Mouse (Mus musculus): ENCODE results near the gene Cep19. TPM values are rescaled to one million over a fixed set of nuclear protein-coding genes. Genes with fewer than 3 reads are reported as not detected.
"Not testable (repeated sequence)": the region's sequence is repeated elsewhere in the genome, so short reads cannot be mapped to it uniquely, and the experiment has no call there.

The Cep19 gene
- 25.9 and 32.5 TPM in 2 replicates for polyA plus RNA-seq (2015; fragmentation: Nextera tagmentation; extraction: Ambion mirVana)

- 0% methylated on average over 34 of the region's 34 CpGs for WGBS
- Histone ChIP-seq H3K4me3 (peak within 1 kb of the TSS; percentile 96), H3K9me3 (no peaks in the 10 kb centered on the region), H3K4me2 (peak within 1 kb of the TSS; percentile 71), H3K9ac (peak within 1 kb of the TSS; percentile 91), H3K4me1 (peaks cover 18% of the 10 kb centered on the region), H3K27me3 (no peaks in the 10 kb centered on the region), H3K36me3 (peaks cover 37% of the 10 kb centered on the region), H3K27ac (peak within 1 kb of the TSS; percentile 86)
- peak; percentile 90 for ATAC-seq (ENCODE audit: insufficient number of reproducible peaks, insufficient read depth, low FRiP score, low TSS enrichment, low read depth)
These were observed at the start of gene Cep19, which contains the start of gene Pigx for GRCm38 (mm10) chr16:32099638-32100150. Gene Cep19, plus strand, starts transcription at chr16:32099800. Gene Pigx, minus strand, starts transcription at chr16:32099740.

GRCm38 (mm10) chr16:32058817-32059216, 40.8 kb upstream of the Cep19 start:
- Histone ChIP-seq H3K9ac (no peak overlapping the region), H3K4me3 (no peak overlapping the region), H3K36me3 (no peaks in the 10 kb centered on the region), H3K27ac (no peak overlapping the region), H3K9me3 (no peaks in the 10 kb centered on the region), H3K4me1 (no peaks in the 10 kb centered on the region), H3K4me2 (no peak overlapping the region), H3K27me3 (no peaks in the 10 kb centered on the region)
- no peak for ATAC-seq (ENCODE audit: insufficient number of reproducible peaks, insufficient read depth, low FRiP score, low TSS enrichment, low read depth)
- WGBS, result 85% methylated on average over 5 of the region's 5 CpGs

GRCm38 (mm10) chr16:32059840-32060523, 39.6 kb upstream of the Cep19 start:
- Histone ChIP-seq H3K4me2 (no peak overlapping the region), H3K9ac (no peak overlapping the region), H3K36me3 (no peaks in the 10 kb centered on the region), H3K4me1 (no peaks in the 10 kb centered on the region), H3K4me3 (no peak overlapping the region), H3K27me3 (no peaks in the 10 kb centered on the region), H3K27ac (no peak overlapping the region), H3K9me3 (no peaks in the 10 kb centered on the region)
- 73% methylated on average over 6 of the region's 6 CpGs for WGBS
- no peak for ATAC-seq (ENCODE audit: insufficient number of reproducible peaks, insufficient read depth, low FRiP score, low TSS enrichment, low read depth)

DNA sequence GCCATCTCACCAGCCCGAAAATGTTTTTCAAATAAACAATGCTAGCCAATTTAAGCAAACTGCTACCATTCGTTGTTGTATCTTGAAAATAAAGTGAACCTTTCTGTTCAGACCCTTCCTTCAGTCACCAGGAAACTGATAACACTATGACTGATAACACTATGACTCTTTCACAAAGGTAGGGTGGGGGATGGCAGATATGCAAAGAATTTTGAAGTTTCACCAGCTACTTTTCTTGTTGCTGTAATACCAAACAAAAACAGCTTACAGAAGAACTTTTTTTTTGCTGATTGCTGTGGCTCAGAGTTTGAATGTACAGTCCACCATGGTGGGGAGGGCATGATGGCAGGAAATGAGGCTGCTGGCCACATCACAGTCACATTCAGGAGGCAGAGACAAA, 37.4 kb upstream of the Cep19 start:
- no peaks in the 10 kb centered on the region for H3K9me3 ChIP-seq
- ATAC-seq (ENCODE audit: insufficient number of reproducible peaks, insufficient read depth, low FRiP score, low TSS enrichment, low read depth), result no peak
- H3K27ac ChIP-seq, result no peak overlapping the region
- no peak overlapping the region for H3K9ac ChIP-seq
- H3K27me3 ChIP-seq, result no peaks in the 10 kb centered on the region
- WGBS, result 89% methylated on average over 2 of the region's 2 CpGs
- no peak overlapping the region for H3K4me2 ChIP-seq
- H3K36me3 ChIP-seq, result no peaks in the 10 kb centered on the region
- no peaks in the 10 kb centered on the region for H3K4me1 ChIP-seq
- no peak overlapping the region for H3K4me3 ChIP-seq

- no peaks in the 10 kb centered on the region for H3K4me1 ChIP-seq
- no peaks in the 10 kb centered on the region for H3K36me3 ChIP-seq
- no peak overlapping the region for H3K9ac ChIP-seq
- H3K4me2 ChIP-seq, result no peak overlapping the region
- no peak overlapping the region for H3K27ac ChIP-seq
- WGBS, result 86% methylated on average over 7 of the region's 7 CpGs
- no peaks in the 10 kb centered on the region for H3K9me3 ChIP-seq
- no peak for ATAC-seq (ENCODE audit: insufficient number of reproducible peaks, insufficient read depth, low FRiP score, low TSS enrichment, low read depth)
- no peak overlapping the region for H3K4me3 ChIP-seq
- no peaks in the 10 kb centered on the region for H3K27me3 ChIP-seq
These were observed 35.7 kb upstream of the Cep19 start for GRCm38 (mm10) chr16:32063900-32064299.

GRCm38 (mm10) chr16:32066899-32067298, 32.7 kb upstream of the Cep19 start:
- no peak overlapping the region for H3K4me2 ChIP-seq
- no peaks in the 10 kb centered on the region for H3K36me3 ChIP-seq
- H3K9ac ChIP-seq, result no peak overlapping the region
- WGBS, result 81% methylated on average over 1 of the region's 1 CpGs
- ATAC-seq (ENCODE audit: insufficient number of reproducible peaks, insufficient read depth, low FRiP score, low TSS enrichment, low read depth), result peak; percentile 32; the same call in 1 of the 2 replicates
- no peaks in the 10 kb centered on the region for H3K4me1 ChIP-seq
- H3K9me3 ChIP-seq, result no peaks in the 10 kb centered on the region
- no peak overlapping the region for H3K4me3 ChIP-seq
- no peak overlapping the region for H3K27ac ChIP-seq
- H3K27me3 ChIP-seq, result no peaks in the 10 kb centered on the region

- ATAC-seq (ENCODE audit: insufficient number of reproducible peaks, insufficient read depth, low FRiP score, low TSS enrichment, low read depth), result no peak
- H3K9me3 ChIP-seq, result no peaks in the 10 kb centered on the region
- H3K4me2 ChIP-seq, result no peak overlapping the region
- WGBS, result 85% methylated on average over 12 of the region's 12 CpGs
- H3K4me1 ChIP-seq, result no peaks in the 10 kb centered on the region
- no peaks in the 10 kb centered on the region for H3K27me3 ChIP-seq
- no peaks in the 10 kb centered on the region for H3K36me3 ChIP-seq
- H3K27ac ChIP-seq, result no peak overlapping the region
- H3K4me3 ChIP-seq, result no peak overlapping the region
- no peak overlapping the region for H3K9ac ChIP-seq
These were observed 31.0 kb upstream of the Cep19 start for GRCm38 (mm10) chr16:32068389-32069300.

- H3K9me3 ChIP-seq; H3K27ac ChIP-seq; H3K9ac ChIP-seq; H3K36me3 ChIP-seq; H3K4me1 ChIP-seq; ATAC-seq (ENCODE audit: insufficient number of reproducible peaks, insufficient read depth, low FRiP score, low TSS enrichment, low read depth); H3K4me3 ChIP-seq; H3K27me3 ChIP-seq; H3K4me2 ChIP-seq: not testable (repeated sequence)
- 69% methylated on average over 4 of the region's 4 CpGs for WGBS
These were observed 29.5 kb upstream of the Cep19 start for GRCm38 (mm10) chr16:32070070-32070469.

- Histone ChIP-seq H3K4me1 (peaks cover 16% of the 10 kb centered on the region), H3K27ac (no peak overlapping the region), H3K4me3 (no peak overlapping the region), H3K9me3 (no peaks in the 10 kb centered on the region), H3K9ac (no peak overlapping the region), H3K36me3 (no peaks in the 10 kb centered on the region), H3K27me3 (no peaks in the 10 kb centered on the region), H3K4me2 (peak overlapping the region; percentile 73; the same call in 1 of the 2 replicates)
- WGBS, result 46% methylated on average over 1 of the region's 1 CpGs
- no peak for ATAC-seq (ENCODE audit: insufficient number of reproducible peaks, insufficient read depth, low FRiP score, low TSS enrichment, low read depth)
These were observed 23.8 kb upstream of the Cep19 start for GRCm38 (mm10) chr16:32075762-32076161.

DNA sequence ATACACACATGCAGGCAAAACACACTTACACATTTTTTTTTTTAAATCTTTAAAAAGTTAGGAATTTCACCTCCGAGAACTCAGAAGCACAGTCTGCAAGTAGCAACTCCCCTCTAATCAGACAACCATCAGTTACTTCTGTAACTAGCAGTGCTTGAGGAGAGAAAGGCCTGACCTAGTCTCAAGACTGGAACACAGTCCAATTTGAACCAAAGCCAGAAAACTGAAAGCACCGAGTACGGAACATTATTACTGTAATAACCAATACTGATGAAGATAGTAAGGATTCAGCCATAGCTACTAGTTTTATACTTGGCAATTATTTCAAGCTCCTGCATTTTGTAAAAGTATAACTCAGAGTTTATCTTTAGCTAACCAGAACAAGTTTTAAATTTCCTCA, 23.2 kb upstream of the Cep19 start:
- no peaks in the 10 kb centered on the region for H3K9me3 ChIP-seq
- ATAC-seq (ENCODE audit: insufficient number of reproducible peaks, insufficient read depth, low FRiP score, low TSS enrichment, low read depth), result no peak
- H3K4me1 ChIP-seq, result peaks cover 16% of the 10 kb centered on the region
- WGBS, result 53% methylated on average over 3 of the region's 3 CpGs
- H3K27ac ChIP-seq, result no peak overlapping the region
- H3K36me3 ChIP-seq, result no peaks in the 10 kb centered on the region
- no peak overlapping the region for H3K9ac ChIP-seq
- H3K4me2 ChIP-seq, result peak overlapping the region; percentile 73
- no peaks in the 10 kb centered on the region for H3K27me3 ChIP-seq
- no peak overlapping the region for H3K4me3 ChIP-seq

DNA sequence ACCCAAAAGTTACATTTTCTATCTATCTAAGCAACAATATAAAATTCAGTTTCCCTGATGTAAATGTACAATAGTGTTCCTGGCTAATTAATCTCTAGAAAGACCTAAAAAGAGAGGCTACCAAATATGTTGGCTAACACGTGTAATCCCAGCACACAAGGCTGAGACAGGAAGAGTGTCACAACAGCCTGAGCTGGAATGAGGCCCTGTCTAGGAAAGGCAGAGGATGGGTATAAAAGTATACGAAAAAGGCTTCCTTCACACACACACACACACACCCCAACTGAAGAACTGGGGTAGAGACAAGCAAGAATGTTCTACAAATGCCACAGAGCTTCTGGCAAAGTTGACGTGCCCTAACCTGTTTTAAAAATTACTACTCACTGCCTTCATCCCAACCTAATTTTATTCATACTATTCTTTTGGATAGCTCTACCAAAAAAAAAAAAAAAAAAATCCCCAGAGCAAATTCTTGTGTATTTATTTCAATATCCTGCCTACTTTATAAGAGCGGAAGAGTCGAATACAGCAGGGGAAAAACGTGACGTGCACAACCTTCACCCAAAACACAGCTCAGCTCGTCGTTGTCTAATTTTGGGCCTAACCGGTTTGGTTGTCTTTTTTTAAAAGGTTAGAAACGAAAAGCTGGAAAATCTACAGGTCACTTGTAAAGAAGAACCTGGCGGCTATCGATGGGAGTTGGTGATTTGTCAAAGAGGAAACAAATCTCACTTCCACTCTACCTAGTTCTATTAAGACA, 21.8 kb upstream of the Cep19 start:
- ATAC-seq (ENCODE audit: insufficient number of reproducible peaks, insufficient read depth, low FRiP score, low TSS enrichment, low read depth), result no peak
- 5% methylated on average over 13 of the region's 13 CpGs for WGBS
- peaks cover 16% of the 10 kb centered on the region for H3K4me1 ChIP-seq
- peak overlapping the region; percentile 73 for H3K4me2 ChIP-seq
- peak overlapping the region; percentile 96 for H3K27ac ChIP-seq
- H3K9ac ChIP-seq, result peak overlapping the region; percentile 99
- peak overlapping the region; percentile 97 for H3K4me3 ChIP-seq
- H3K27me3 ChIP-seq, result no peaks in the 10 kb centered on the region
- no peaks in the 10 kb centered on the region; the same call in 1 of the 2 replicates for H3K36me3 ChIP-seq
- H3K9me3 ChIP-seq, result no peaks in the 10 kb centered on the region
